10 mouse cellular contexts compared by ENCODE assay signal in the genomic region with DNA sequence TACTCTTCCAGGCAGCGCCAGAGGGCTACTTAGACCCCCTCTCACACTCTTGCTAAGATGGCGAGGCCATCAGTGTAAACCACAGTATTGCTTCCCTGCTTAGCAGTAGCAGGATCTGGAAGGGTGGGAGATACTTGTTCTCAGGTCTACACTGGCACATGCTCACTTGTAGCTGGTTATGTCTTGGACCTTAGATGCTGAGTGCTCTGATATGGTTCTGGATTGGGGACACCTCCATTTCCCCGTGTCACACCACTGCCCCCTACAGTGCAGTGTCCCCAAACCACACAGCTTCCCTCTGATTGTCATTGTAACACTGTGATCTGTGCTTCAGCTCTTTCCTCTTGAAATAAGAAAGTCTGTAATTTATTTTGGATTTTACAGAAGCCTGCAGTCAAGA. TPM values are rescaled to one million over a fixed set of nuclear protein-coding genes. Genes with fewer than 3 reads are reported as not detected.
DNase-seq lines count a peak whose midpoint lies in the region; ATAC-seq and TF ChIP-seq lines count a peak whose summit lies in the region.
"Had no signal": no experiment of that assay in that cellular context is flagged by ENCODE, and none has a peak within 500 bp of the region (broad histone marks: within the 10 kb centered on the region; RNA-seq: fewer than 3 reads in every experiment).

No protein-coding gene starts in this region.

- no peak for ATAC-seq in heart, embryonic 11.5 days (replicated peaks; ENCODE audit: insufficient number of reproducible peaks, low FRiP score, low TSS enrichment)
- ATAC-seq in lung, embryonic 14.5 days (ENCODE audit: insufficient read depth) = no peak
- ATAC-seq in erythroid progenitor cell, adult 5-6 weeks (replicated peaks; ENCODE audit: low FRiP score, poor library complexity, severe bottlenecking) = no peak

- H3K4me1 ChIP-seq in heart, embryonic 11.5 days (ENCODE audit: control insufficient read depth, insufficient read depth, low read length) = no peaks in the 10 kb centered on the region
- H3K4me1 ChIP-seq in cortical plate, adult 2 months (ENCODE audit: control insufficient read depth, insufficient read depth, low read length) = no peaks in the 10 kb centered on the region
- H3K4me1 ChIP-seq in lung, embryonic 14.5 days (ENCODE audit: insufficient read depth) = no peaks in the 10 kb centered on the region

- peak; percentile 72 for DNase-seq in heart, adult 11 months
- DNase-seq in right cerebral cortex, adult 2 months (ENCODE audit: low spot score in 2 of 2) = peak; percentile 39 to 53
- no peak for DNase-seq in right cerebral cortex, postnatal 36 days (ENCODE audit: low spot score in 2 of 2)
- peak; percentile 54 for DNase-seq in lung, embryonic 14.5 days
- DNase-seq in urinary bladder, postnatal 10 days (ENCODE audit: low spot score) = no peak

- no peak overlapping the region for H3K27ac ChIP-seq in heart, embryonic 11.5 days (ENCODE audit: low read depth, low read length)
- no peak overlapping the region for H3K27ac ChIP-seq in cortical plate, adult 2 months (ENCODE audit: insufficient read depth, low read length)
- H3K27ac ChIP-seq in lung, embryonic 14.5 days (ENCODE audit: low read depth) = no peak overlapping the region

- peak; percentile 86 for TF ChIP-seq CTCF in cortical plate, adult 2 months (IDR thresholded peaks at IDR 0.05; ENCODE audit: extremely low read depth, insufficient read depth, low read length)
- TF ChIP-seq CTCF in lung, embryonic 14.5 days (IDR thresholded peaks at IDR 0.05; ENCODE audit: low read depth) = peak; percentile 74

- H3K27me3 ChIP-seq in heart, embryonic 11.5 days (ENCODE audit: control insufficient read depth, insufficient read depth, low read length) = no peaks in the 10 kb centered on the region
- no peaks in the 10 kb centered on the region for H3K27me3 ChIP-seq in lung, embryonic 14.5 days (ENCODE audit: insufficient read depth, low read length)

- WGBS in heart, embryonic 11.5 days (ENCODE audit: insufficient replicate concordance) = 63% methylated on average over 3 of the region's 3 CpGs
- WGBS in lung, embryonic 14.5 days = 63% methylated on average over 3 of the region's 3 CpGs

- H3K4me3 ChIP-seq in heart, embryonic 11.5 days (ENCODE audit: low read depth, low read length) = no peak overlapping the region
- H3K4me3 ChIP-seq in cortical plate, adult 2 months (ENCODE audit: insufficient read depth, low read length) = no peak overlapping the region
- H3K4me3 ChIP-seq in lung, embryonic 14.5 days (ENCODE audit: low read depth, low read length) = no peak overlapping the region
- H3K4me3 ChIP-seq: megakaryocyte, embryonic 14.5 days had no signal

- no peak overlapping the region for H3K4me2 ChIP-seq in heart, embryonic 11.5 days
- H3K4me2 ChIP-seq in lung, embryonic 14.5 days = no peak overlapping the region

- H3K9me3 ChIP-seq in heart, embryonic 11.5 days (replicated peaks; ENCODE audit: control insufficient read depth, low read length) = no peaks in the 10 kb centered on the region
- no peaks in the 10 kb centered on the region for H3K9me3 ChIP-seq in lung, embryonic 14.5 days (ENCODE audit: low read depth, low read length)
- H3K9me3 ChIP-seq: megakaryocyte, embryonic 14.5 days had no signal

- no peak for TF ChIP-seq POLR2A in cortical plate, adult 2 months (IDR thresholded peaks at IDR 0.05; ENCODE audit: extremely low read depth, insufficient read depth, low read length)

- no peaks in the 10 kb centered on the region for H3K36me3 ChIP-seq in heart, embryonic 11.5 days (ENCODE audit: control insufficient read depth, insufficient read depth, low read length)
- no peaks in the 10 kb centered on the region for H3K36me3 ChIP-seq in lung, embryonic 14.5 days (ENCODE audit: insufficient read depth)

- H3K9ac ChIP-seq in heart, embryonic 11.5 days (ENCODE audit: low read depth, low read length) = no peak overlapping the region
- H3K9ac ChIP-seq in lung, embryonic 14.5 days = no peak overlapping the region

RNA-seq across cellular contexts. Expression of a gene that starts 28.3 kb away (rescaled TPM):
- polyA plus RNA-seq in heart, embryonic 11.5 days (2014; fragmentation: Nextera tagmentation; extraction: Ambion mirVana) = 0.03 TPM in 1 of 2 replicates, not detected in the other
- 0.02 TPM in 2 replicates for polyA plus RNA-seq in cortical plate, adult 2 months (2012; rRNA removed)
- polyA plus RNA-seq in lung, embryonic 14.5 days (2014; fragmentation: Nextera tagmentation; extraction: Ambion mirVana) = 0.03 TPM in 1 of 2 replicates, not detected in the other
- total RNA-seq in erythroid progenitor cell, adult 5-6 weeks (2015; ENCODE audit: low replicate concordance) = not detected in 2 replicates
- total RNA-seq in erythroid progenitor cell, adult 5-6 weeks (2017; ENCODE audit: low replicate concordance) = not detected in 2 replicates

RNA-seq across cellular contexts. Expression of a gene that starts 35.1 kb away (rescaled TPM):
- not detected in 2 replicates for polyA plus RNA-seq in heart, embryonic 11.5 days (2014; fragmentation: Nextera tagmentation; extraction: Ambion mirVana)
- 0.11 and 0.35 TPM in 2 replicates for polyA plus RNA-seq in cortical plate, adult 2 months (2012; rRNA removed)
- 0.58 TPM in 1 of 2 replicates, not detected in the other for polyA plus RNA-seq in lung, embryonic 14.5 days (2014; fragmentation: Nextera tagmentation; extraction: Ambion mirVana)
- total RNA-seq in erythroid progenitor cell, adult 5-6 weeks (2015; ENCODE audit: low replicate concordance) = not detected in 2 replicates
- total RNA-seq in erythroid progenitor cell, adult 5-6 weeks (2017; ENCODE audit: low replicate concordance) = not detected in 2 replicates
- total RNA-seq: hematopoietic stem cell, adult 5-6 weeks had no signal

Comparison
In these comparisons a context has a peak if more than half of its experiments do, and no peak if none do; other contexts are left out.
1. DNase-seq: peak in heart, adult 11 months (single experiment), right cerebral cortex, adult 2 months (2 of 2) and lung, embryonic 14.5 days (single experiment); none in right cerebral cortex, postnatal 36 days (0 of 2) and urinary bladder, postnatal 10 days (single experiment).